In genomic region chr7:90259899-90260298, GRCm38 (mm10) we compare ENCODE assay signal across 29 mouse cellular contexts. TPM values are rescaled to one million over a fixed set of nuclear protein-coding genes. Genes with fewer than 3 reads are reported as not detected.
DNase-seq lines count a peak whose midpoint lies in the region; ATAC-seq lines count a peak whose summit lies in the region.
"Had no signal": no experiment of that assay in that cellular context is flagged by ENCODE, and none has a peak within 500 bp of the region (broad histone marks: within the 10 kb centered on the region; RNA-seq: fewer than 3 reads in every experiment).

No protein-coding gene starts in this region.

- no peak for DNase-seq in liver, embryonic 11.5 days (ENCODE audit: low spot score)
- no peak for DNase-seq in liver
- DNase-seq in cerebellum, adult 9-10 months = no peak
- DNase-seq: adrenal gland, adult 8-10 months; adrenal gland, postnatal 25 days; cerebellum, adult 11-12 months; cerebellum, adult 8-10 months; cerebellum, postnatal 14 days; forebrain, postnatal 0 days; gastrocnemius, adult 2 months; gastrocnemius, postnatal 14 days; heart, adult 18-20 months; heart, postnatal 10 days; heart, postnatal 36 days had no signal

- 34% methylated on average over 2 of the region's 2 CpGs for WGBS in liver, embryonic 11.5 days
- WGBS in liver, embryonic 16.5 days (ENCODE audit: insufficient replicate concordance) = 20% methylated on average over 2 of the region's 2 CpGs

- H3K4me1 ChIP-seq in liver, embryonic 11.5 days (replicated peaks; ENCODE audit: control insufficient read depth, insufficient read depth, low read length) = no peaks in the 10 kb centered on the region
- H3K4me1 ChIP-seq in liver, embryonic 16.5 days (ENCODE audit: control insufficient read depth, low read depth, low read length) = no peaks in the 10 kb centered on the region
- H3K4me1 ChIP-seq: embryonic facial prominence, embryonic 12.5 days; embryonic facial prominence, embryonic 15.5 days; heart, embryonic 12.5 days; heart, embryonic 15.5 days had no signal

- H3K4me3 ChIP-seq in liver, embryonic 11.5 days (ENCODE audit: low read depth, low read length) = no peak overlapping the region
- no peak overlapping the region for H3K4me3 ChIP-seq in liver, embryonic 16.5 days (ENCODE audit: low read depth, low read length)
- H3K4me3 ChIP-seq: embryonic facial prominence, embryonic 12.5 days; embryonic facial prominence, embryonic 15.5 days; gastrocnemius, adult 2 months; heart, embryonic 12.5 days; heart, embryonic 15.5 days; hindbrain, embryonic 10.5 days; hindbrain, embryonic 13.5 days had no signal

- H3K27me3 ChIP-seq in liver, embryonic 11.5 days (replicated peaks; ENCODE audit: control insufficient read depth, insufficient read depth, low read length) = no peaks in the 10 kb centered on the region
- H3K27me3 ChIP-seq in liver, embryonic 16.5 days (ENCODE audit: control insufficient read depth, insufficient read depth, low read depth, low read length) = no peaks in the 10 kb centered on the region
- H3K27me3 ChIP-seq: embryonic facial prominence, embryonic 12.5 days; embryonic facial prominence, embryonic 15.5 days; heart, embryonic 12.5 days; heart, embryonic 15.5 days; hindbrain, embryonic 13.5 days had no signal

- H3K9me3 ChIP-seq in liver, embryonic 11.5 days (ENCODE audit: control insufficient read depth, low read length) = no peaks in the 10 kb centered on the region
- H3K9me3 ChIP-seq in liver, embryonic 16.5 days (replicated peaks; ENCODE audit: control insufficient read depth, low read length) = no peaks in the 10 kb centered on the region
- H3K9me3 ChIP-seq: embryonic facial prominence, embryonic 12.5 days; embryonic facial prominence, embryonic 15.5 days; heart, embryonic 12.5 days; heart, embryonic 15.5 days; hindbrain, embryonic 10.5 days; hindbrain, embryonic 13.5 days had no signal

- H3K4me2 ChIP-seq in liver, embryonic 11.5 days = no peak overlapping the region
- H3K4me2 ChIP-seq in liver, embryonic 16.5 days (ENCODE audit: low read depth, low read length) = no peak overlapping the region
- H3K4me2 ChIP-seq: embryonic facial prominence, embryonic 12.5 days; embryonic facial prominence, embryonic 15.5 days; heart, embryonic 12.5 days; heart, embryonic 15.5 days; hindbrain, embryonic 13.5 days had no signal

- H3K27ac ChIP-seq in liver, embryonic 11.5 days (ENCODE audit: low read depth, low read length) = no peak overlapping the region
- no peak overlapping the region for H3K27ac ChIP-seq in liver, embryonic 16.5 days (ENCODE audit: low read length)
- H3K27ac ChIP-seq: embryonic facial prominence, embryonic 12.5 days; embryonic facial prominence, embryonic 15.5 days; gastrocnemius, adult 2 months; heart, embryonic 15.5 days; hindbrain, embryonic 10.5 days; hindbrain, embryonic 13.5 days; hindbrain, postnatal 0 days had no signal

- no peak overlapping the region for H3K9ac ChIP-seq in liver, embryonic 11.5 days (ENCODE audit: low read depth, low read length)
- no peak overlapping the region for H3K9ac ChIP-seq in liver, embryonic 16.5 days (ENCODE audit: low read depth, low read length)
- H3K9ac ChIP-seq: embryonic facial prominence, embryonic 12.5 days; embryonic facial prominence, embryonic 15.5 days; forebrain, postnatal 0 days; heart, embryonic 12.5 days; heart, embryonic 15.5 days; hindbrain, embryonic 13.5 days had no signal

- no peaks in the 10 kb centered on the region for H3K36me3 ChIP-seq in liver, embryonic 11.5 days (ENCODE audit: control insufficient read depth, insufficient read depth, low read length)
- H3K36me3 ChIP-seq in liver, embryonic 16.5 days (ENCODE audit: control insufficient read depth, insufficient read depth) = no peaks in the 10 kb centered on the region
- H3K36me3 ChIP-seq: embryonic facial prominence, embryonic 12.5 days; embryonic facial prominence, embryonic 15.5 days; heart, embryonic 12.5 days; heart, embryonic 15.5 days; hindbrain, embryonic 10.5 days; hindbrain, embryonic 13.5 days had no signal

- peak; percentile 78 for ATAC-seq in liver, embryonic 11.5 days (replicated peaks; ENCODE audit: low FRiP score)
- peak; percentile 27; the same call in 1 of the 2 replicates for ATAC-seq in liver, embryonic 16.5 days (ENCODE audit: low read depth)
- ATAC-seq in megakaryocyte-erythroid progenitor cell, adult 5-6 weeks (replicated peaks; ENCODE audit: low FRiP score, low TSS enrichment, poor library complexity, severe bottlenecking) = peak; percentile 82
- no peak for ATAC-seq in inflammation-experienced regulatory T-cells, adult 6 months
- ATAC-seq: activated CD4-positive, CD25-positive, alpha-beta regulatory T cell, adult 4 months; forebrain, embryonic 14.5 days; forebrain, postnatal 0 days; hindbrain, postnatal 0 days had no signal

RNA-seq across cellular contexts. Expression of gene Ccdc83, which starts 5.7 kb away (rescaled TPM):
- not detected in 2 replicates for polyA plus RNA-seq in liver, embryonic 11.5 days (2014; fragmentation: Nextera tagmentation; extraction: Ambion mirVana)
- not detected in 2 replicates for polyA plus RNA-seq in liver, embryonic 16.5 days (2015; fragmentation: Nextera tagmentation; extraction: Ambion mirVana)
- not detected in 2 replicates for total RNA-seq in megakaryocyte-erythroid progenitor cell, adult 5-6 weeks (2014; fragmentation: Nextera tagmentation)
- not detected in 2 replicates for total RNA-seq in megakaryocyte-erythroid progenitor cell, adult 5-6 weeks (2017)
- polyA plus RNA-seq in inflammation-experienced regulatory T-cells, adult 6 months (2017; shearing (Covaris generic)) = under 1 TPM in 1 of 3 experiments, not detected in 2; 0.25 TPM
- total RNA-seq: adrenal gland, adult 8-10 months; adrenal gland, postnatal 25 days; forebrain, postnatal 0 days; gastrocnemius, adult 2 months; heart, adult 18-20 months; heart, postnatal 10 days; hindbrain, postnatal 0 days had no signal
- polyA plus RNA-seq: brain, embryonic 14.5 days; embryonic facial prominence, embryonic 12.5 days; forebrain, embryonic 11.5 days; forebrain, embryonic 14.5 days; forebrain, postnatal 0 days; frontal cortex, adult 2 months; heart, embryonic 12.5 days; heart, embryonic 15.5 days; hindbrain, embryonic 10.5 days; hindbrain, embryonic 13.5 days; hindbrain, postnatal 0 days had no signal

RNA-seq across cellular contexts. Expression of gene Sytl2, which starts 42.2 kb away (rescaled TPM):
- 1.9 and 2.1 TPM in 2 replicates for polyA plus RNA-seq in liver, embryonic 11.5 days (2014; fragmentation: Nextera tagmentation; extraction: Ambion mirVana)
- polyA plus RNA-seq in liver, embryonic 16.5 days (2015; fragmentation: Nextera tagmentation; extraction: Ambion mirVana) = 0.69 and 0.99 TPM in 2 replicates
- 1.5 TPM in 1 of 2 replicates, not detected in the other for total RNA-seq in megakaryocyte-erythroid progenitor cell, adult 5-6 weeks (2014; fragmentation: Nextera tagmentation)
- 0.57 and 1.2 TPM in 2 replicates for total RNA-seq in megakaryocyte-erythroid progenitor cell, adult 5-6 weeks (2017)
- polyA plus RNA-seq in inflammation-experienced regulatory T-cells, adult 6 months (2017; shearing (Covaris generic)) = 10 to 100 TPM; 20.2 to 37.1 (median 20.6) TPM
